Mouse (Mus musculus) kidney, embryonic 15.5 days (tissue): ENCODE measurements around the gene Slc35f3. TPM values are rescaled to one million over a fixed set of nuclear protein-coding genes. Genes with fewer than 3 reads are reported as not detected.

ENCODE experiments used
- ATAC-seq: fragments of 200-750 bp; cut with Nextera tagmentation; replicated peaks from 2 replicates; pipeline ENCODE4 v1.8.0; 2017; ENCODE audit warnings: moderate TSS enrichment; ENCODE audit not compliant: low FRiP score
- H3K27ac ChIP-seq: fragments of 300-500 bp; sonication (generic); 2 replicates; pipeline ENCODE4 v1.5.1; 2015; ENCODE audit warnings: mild to moderate bottlenecking, inconsistent platforms
- H3K27me3 ChIP-seq: fragments of 300-500 bp; sonication (generic); 2 replicates; pipeline ENCODE4 v1.6.1; 2015; ENCODE audit warnings: inconsistent platforms
- H3K36me3 ChIP-seq: fragments of 300-500 bp; sonication (generic); 2 replicates; pipeline ENCODE4 v1.6.1; 2015; ENCODE audit warnings: inconsistent platforms
- H3K4me1 ChIP-seq: fragments of 300-500 bp; sonication (generic); 2 replicates; pipeline ENCODE4 v1.6.1; 2015; ENCODE audit warnings: inconsistent platforms
- H3K4me2 ChIP-seq: fragments of 300-500 bp; sonication (generic); 2 replicates; pipeline ENCODE4 v1.6.1; 2015; ENCODE audit warnings: moderate library complexity, mild to moderate bottlenecking, inconsistent platforms
- H3K4me3 ChIP-seq: fragments of 300-500 bp; sonication (generic); replicated peaks from 2 replicates; pipeline ENCODE4 v1.5.1; 2015; ENCODE audit warnings: mild to moderate bottlenecking, inconsistent platforms
- H3K9ac ChIP-seq: fragments of 300-500 bp; sonication (generic); 2 replicates; pipeline ENCODE4 v1.6.1; 2015; ENCODE audit warnings: mild to moderate bottlenecking, inconsistent platforms
- H3K9me3 ChIP-seq: fragments of 300-500 bp; sonication (generic); replicated peaks from 2 replicates; pipeline ENCODE4 v1.6.1; 2016; ENCODE audit warnings: inconsistent platforms
- WGBS: fragments of 180-500 bp; shearing (Covaris S2); methylation state at CpG from one replicate; pipeline ENCODE4 v1.1.7; 2015; ENCODE audit warnings: mixed read lengths; 5-methylcytosine and 5-hydroxymethylcytosine counted together
- polyA plus RNA-seq: library from polyadenylated mRNA; unstranded; fragments of >200 nt; fragmentation: Nextera tagmentation; extraction: Ambion mirVana; gene quantifications from 2 replicates; pipeline ENCODE4 v1.2.1, GENCODE M21; 2015

The Slc35f3 gene
- polyA plus RNA-seq, 1 experiment from 2014 or later: 1.1 TPM

- Histone ChIP-seq H3K9ac (no peak overlapping the region), H3K36me3 (no peaks in the 10 kb centered on the region), H3K27me3 (no peaks in the 10 kb centered on the region), H3K27ac (no peak overlapping the region), H3K4me2 (no peak overlapping the region), H3K4me3 (no peak overlapping the region), H3K4me1 (peaks cover 21% of the 10 kb centered on the region), H3K9me3 (no peaks in the 10 kb centered on the region)
- ATAC-seq: no peak
- WGBS: 32% methylated on average over 1 of the region's 1 CpGs
Observed at GRCm38 (mm10) chr8:126341200-126341599, 42.8 kb downstream of the Slc35f3 start.

- Histone ChIP-seq H3K9me3 (no peaks in the 10 kb centered on the region), H3K27me3 (no peaks in the 10 kb centered on the region), H3K4me3 (no peak overlapping the region), H3K4me2 (no peak overlapping the region), H3K36me3 (no peaks in the 10 kb centered on the region), H3K27ac (no peak overlapping the region), H3K9ac (no peak overlapping the region), H3K4me1 (peaks cover 21% of the 10 kb centered on the region)
- WGBS: 84% methylated on average over 5 of the region's 5 CpGs
- ATAC-seq: no peak
Observed at GRCm38 (mm10) chr8:126343427-126343826, 45.1 kb downstream of the Slc35f3 start.

- Histone ChIP-seq H3K4me2 (no peak overlapping the region), H3K4me1 (peaks cover 9% of the 10 kb centered on the region), H3K27me3 (no peaks in the 10 kb centered on the region), H3K9ac (no peak overlapping the region), H3K9me3 (no peaks in the 10 kb centered on the region), H3K27ac (no peak overlapping the region), H3K36me3 (no peaks in the 10 kb centered on the region), H3K4me3 (no peak overlapping the region)
- 63% methylated on average over 4 of the region's 4 CpGs for WGBS
- no peak for ATAC-seq
Observed at GRCm38 (mm10) chr8:126345100-126345499, 46.7 kb downstream of the Slc35f3 start.

- no peaks in the 10 kb centered on the region for H3K9me3 ChIP-seq
- H3K4me2 ChIP-seq: no peak overlapping the region
- ATAC-seq: no peak
- no peaks in the 10 kb centered on the region for H3K27me3 ChIP-seq
- H3K27ac ChIP-seq: no peak overlapping the region
- 77% methylated on average over 1 of the region's 1 CpGs for WGBS
- H3K9ac ChIP-seq: no peak overlapping the region
- H3K36me3 ChIP-seq: no peaks in the 10 kb centered on the region
- no peaks in the 10 kb centered on the region for H3K4me1 ChIP-seq
- H3K4me3 ChIP-seq: no peak overlapping the region
Observed at GRCm38 (mm10) chr8:126353259-126353658, 54.9 kb downstream of the Slc35f3 start.

GRCm38 (mm10) chr8:126357946-126358345, 59.6 kb downstream of the Slc35f3 start:
- ATAC-seq: no peak
- Histone ChIP-seq H3K27ac (no peak overlapping the region), H3K9me3 (no peaks in the 10 kb centered on the region), H3K4me2 (no peak overlapping the region), H3K4me1 (peaks cover 10% of the 10 kb centered on the region; the same call in 1 of the 2 replicates), H3K9ac (no peak overlapping the region), H3K36me3 (no peaks in the 10 kb centered on the region), H3K4me3 (no peak overlapping the region), H3K27me3 (no peaks in the 10 kb centered on the region)
- WGBS: 56% methylated on average over 3 of the region's 3 CpGs

GRCm38 (mm10) chr8:126359296-126359695, 60.9 kb downstream of the Slc35f3 start:
- ATAC-seq: peak; percentile 87
- H3K4me2 ChIP-seq: no peak overlapping the region
- H3K36me3 ChIP-seq: no peaks in the 10 kb centered on the region
- H3K9me3 ChIP-seq: no peaks in the 10 kb centered on the region
- no peaks in the 10 kb centered on the region for H3K27me3 ChIP-seq
- H3K9ac ChIP-seq: no peak overlapping the region
- H3K4me1 ChIP-seq: peaks cover 10% of the 10 kb centered on the region; the same call in 1 of the 2 replicates
- no peak overlapping the region for H3K4me3 ChIP-seq
- WGBS: 50% methylated on average over 6 of the region's 6 CpGs
- H3K27ac ChIP-seq: peak overlapping the region; percentile 71

- peak; percentile 41; the same call in 1 of the 2 replicates for ATAC-seq
- H3K27me3 ChIP-seq: no peaks in the 10 kb centered on the region
- WGBS: 44% methylated on average over 11 of the region's 11 CpGs
- peak overlapping the region; percentile 71 for H3K27ac ChIP-seq
- no peak overlapping the region for H3K4me2 ChIP-seq
- H3K36me3 ChIP-seq: no peaks in the 10 kb centered on the region
- no peak overlapping the region for H3K4me3 ChIP-seq
- no peak overlapping the region for H3K9ac ChIP-seq
- no peaks in the 10 kb centered on the region for H3K9me3 ChIP-seq
- peaks cover 10% of the 10 kb centered on the region; the same call in 1 of the 2 replicates for H3K4me1 ChIP-seq
Observed at GRCm38 (mm10) chr8:126360106-126360505, 61.7 kb downstream of the Slc35f3 start.

GRCm38 (mm10) chr8:126360701-126361100, 62.3 kb downstream of the Slc35f3 start:
- Histone ChIP-seq H3K4me1 (peaks cover 10% of the 10 kb centered on the region; the same call in 1 of the 2 replicates), H3K36me3 (no peaks in the 10 kb centered on the region), H3K9ac (no peak overlapping the region), H3K4me2 (no peak overlapping the region), H3K4me3 (no peak overlapping the region), H3K27me3 (no peaks in the 10 kb centered on the region), H3K27ac (no peak overlapping the region), H3K9me3 (no peaks in the 10 kb centered on the region)
- WGBS: 64% methylated on average over 5 of the region's 5 CpGs
- ATAC-seq: no peak

- no peak for ATAC-seq
- WGBS: 77% methylated on average over 3 of the region's 3 CpGs
- H3K4me1 ChIP-seq: no peaks in the 10 kb centered on the region
- H3K9me3 ChIP-seq: no peaks in the 10 kb centered on the region
- H3K27ac ChIP-seq: no peak overlapping the region
- H3K36me3 ChIP-seq: no peaks in the 10 kb centered on the region
- H3K4me3 ChIP-seq: no peak overlapping the region
- H3K4me2 ChIP-seq: no peak overlapping the region
- H3K27me3 ChIP-seq: no peaks in the 10 kb centered on the region
- H3K9ac ChIP-seq: no peak overlapping the region
Observed at GRCm38 (mm10) chr8:126366251-126366650, 67.9 kb downstream of the Slc35f3 start.

GRCm38 (mm10) chr8:126368349-126369054, 70.1 kb downstream of the Slc35f3 start:
- Histone ChIP-seq H3K4me3 (no peak overlapping the region), H3K27ac (no peak overlapping the region), H3K36me3 (no peaks in the 10 kb centered on the region), H3K4me1 (no peaks in the 10 kb centered on the region), H3K9me3 (no peaks in the 10 kb centered on the region), H3K27me3 (no peaks in the 10 kb centered on the region), H3K9ac (no peak overlapping the region), H3K4me2 (no peak overlapping the region)
- WGBS: 81% methylated on average over 10 of the region's 10 CpGs
- no peak for ATAC-seq

GRCm38 (mm10) chr8:126371871-126372270, 73.5 kb downstream of the Slc35f3 start:
- no peaks in the 10 kb centered on the region for H3K27me3 ChIP-seq
- no peak overlapping the region for H3K27ac ChIP-seq
- no peak for ATAC-seq
- WGBS: 82% methylated on average over 3 of the region's 3 CpGs
- H3K9ac ChIP-seq: no peak overlapping the region
- no peak overlapping the region for H3K4me2 ChIP-seq
- H3K4me3 ChIP-seq: no peak overlapping the region
- H3K4me1 ChIP-seq: no peaks in the 10 kb centered on the region
- H3K36me3 ChIP-seq: no peaks in the 10 kb centered on the region
- no peaks in the 10 kb centered on the region for H3K9me3 ChIP-seq

- 78% methylated on average over 6 of the region's 6 CpGs for WGBS
- Histone ChIP-seq H3K27me3 (no peaks in the 10 kb centered on the region), H3K4me2 (no peak overlapping the region), H3K9ac (no peak overlapping the region), H3K4me3 (no peak overlapping the region), H3K4me1 (no peaks in the 10 kb centered on the region), H3K36me3 (no peaks in the 10 kb centered on the region), H3K27ac (no peak overlapping the region), H3K9me3 (no peaks in the 10 kb centered on the region)
- no peak for ATAC-seq
Observed at GRCm38 (mm10) chr8:126379580-126379979, 81.2 kb downstream of the Slc35f3 start.

- ATAC-seq: no peak
Observed at GRCm38 (mm10) chr8:126380141-126380540, 81.8 kb downstream of the Slc35f3 start.

More at GRCm38 (mm10) chr8:126380141-126380540, 81.8 kb downstream of the Slc35f3 start:
- Histone ChIP-seq H3K27ac (no peak overlapping the region), H3K36me3 (no peaks in the 10 kb centered on the region), H3K4me2 (no peak overlapping the region), H3K9ac (no peak overlapping the region), H3K9me3 (no peaks in the 10 kb centered on the region), H3K4me1 (no peaks in the 10 kb centered on the region), H3K27me3 (no peaks in the 10 kb centered on the region), H3K4me3 (no peak overlapping the region)
- WGBS: 54% methylated on average over 2 of the region's 2 CpGs
